Mouse (Mus musculus) liver, postnatal 0 days (tissue): ENCODE data around the gene Robo2.

ENCODE experiments used
- CTCF ChIP-seq: sonication (generic); IDR thresholded peaks from 2 replicates; pipeline ENCODE4 v1.5.1; 2016; ENCODE audit warnings: antibody characterized with exemption, low read depth
- EP300 ChIP-seq: IDR thresholded peaks from 2 replicates; pipeline ENCODE4 v1.6.1; 2016; ENCODE audit warnings: antibody characterized with exemption, low read depth, mild to moderate bottlenecking

DNA sequence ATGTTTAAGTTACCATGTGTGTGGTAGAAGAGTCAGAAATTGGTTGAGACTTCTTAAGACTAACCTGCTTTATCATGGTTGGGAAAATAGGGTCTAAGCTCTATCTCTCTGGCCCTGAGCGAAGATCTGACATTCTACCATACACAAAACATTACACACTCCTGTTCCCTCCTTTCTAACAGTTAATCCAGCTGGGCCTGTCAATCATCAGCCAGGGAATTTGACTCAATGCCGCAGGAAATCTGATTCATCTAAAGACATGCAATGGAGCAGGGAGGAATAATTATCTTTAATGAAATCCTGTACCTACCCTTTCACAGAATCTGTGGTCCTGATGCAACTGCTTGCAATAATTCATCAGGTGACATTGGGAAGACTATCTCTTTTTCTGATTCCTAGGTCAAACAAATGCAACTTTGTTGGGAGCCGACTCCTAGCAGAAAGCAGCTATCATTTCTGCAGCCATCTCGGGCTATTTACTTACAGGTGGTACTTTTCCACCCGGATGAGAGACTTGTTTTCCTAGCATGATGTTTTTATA lies 283.1 kb downstream of the Robo2 start:
- no peak for TF ChIP-seq EP300
- TF ChIP-seq CTCF: no peak
